Mouse (Mus musculus) spleen, adult 2 months (tissue): ENCODE results near the gene Dido1.

Experiments used
- CTCF ChIP-seq: fragments of 200-500 bp; IDR thresholded peaks from 2 replicates; pipeline ENCODE4 v1.5.1; 2011; ENCODE audit warnings: mild to moderate bottlenecking, inconsistent platforms; ENCODE audit not compliant: insufficient read depth, insufficient read length, insufficient replicate concordance; ENCODE audit errors: extremely low read depth
- POLR2A ChIP-seq: fragments of 200-500 bp; IDR thresholded peaks from 2 replicates; pipeline ENCODE4 v1.6.1; 2011; ENCODE audit warnings: low read depth, low read length, inconsistent platforms

DNA sequence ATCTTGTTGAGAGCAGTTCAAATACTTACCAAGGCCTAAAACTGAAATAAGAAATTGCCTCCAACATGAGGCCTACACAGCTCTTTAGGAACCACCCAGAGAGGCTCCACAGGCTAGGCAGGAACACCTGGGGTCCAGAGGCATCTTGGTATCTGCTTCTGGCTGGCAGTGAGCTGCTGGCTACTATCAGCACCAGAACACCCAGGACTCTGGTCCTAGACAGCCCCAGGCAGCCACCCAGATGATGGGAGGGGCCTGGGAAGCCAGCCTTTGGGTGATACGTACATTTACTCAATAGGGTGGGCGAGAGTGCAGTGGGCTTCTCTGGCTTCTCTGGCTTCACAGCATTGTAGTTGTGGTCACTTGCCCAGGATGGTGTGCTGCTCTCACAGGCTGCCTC lies 26.3 kb downstream of the Dido1 start:
- TF ChIP-seq CTCF (no peak), POLR2A (no peak)
